Mouse (Mus musculus): ENCODE measurements around the gene Gm42372. TPM values are rescaled to one million over a fixed set of nuclear protein-coding genes. Genes with fewer than 3 reads are reported as not detected.

Gene Gm42372
- polyA plus RNA-seq, 1 experiment: not detected

DNA sequence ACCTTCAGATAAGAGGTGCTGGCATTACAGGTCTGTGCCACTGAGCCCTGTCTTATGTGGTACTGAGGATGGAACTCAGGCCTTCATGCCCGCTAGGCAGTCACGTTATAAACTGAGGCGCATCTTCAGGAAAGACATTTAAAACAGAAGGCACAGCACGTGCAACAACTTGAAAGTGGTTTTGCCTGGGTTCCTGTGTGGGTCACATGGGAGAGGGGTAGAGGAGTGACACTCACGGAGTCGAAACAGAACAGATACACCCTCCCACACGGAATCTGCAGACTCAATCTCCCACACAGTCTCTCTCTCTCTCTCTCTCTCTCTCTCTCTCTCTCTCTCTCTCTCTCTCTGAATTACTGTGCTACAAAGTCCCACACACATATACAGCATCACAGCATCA is 47.4 kb downstream of the Gm42372 start:
- DNase-seq (ENCODE audit: low spot score): no peak

Other genes with a start within 250 kb of the Gm42372 start
- gene Ap2s1, start 244.7 kb upstream of the Gm42372 start, polyA plus RNA-seq (2012; rRNA removed): 190 and 236 TPM in 2 replicates
- gene Slc1a5, start 201.7 kb upstream of the Gm42372 start, polyA plus RNA-seq (2012; rRNA removed): 213 and 249 TPM in 2 replicates
- 78.6 and 101 TPM in 2 replicates for gene Strn4, start 167.2 kb upstream of the Gm42372 start, polyA plus RNA-seq (2012; rRNA removed)
- gene Fkrp, start 166.4 kb upstream of the Gm42372 start, polyA plus RNA-seq (2012; rRNA removed): 17.2 and 21.3 TPM in 2 replicates
- 19.2 and 24.4 TPM in 2 replicates for gene Prkd2, start 140.2 kb upstream of the Gm42372 start, polyA plus RNA-seq (2012; rRNA removed)
- 61.5 and 82.9 TPM in 2 replicates for gene Dact3, start 107.8 kb upstream of the Gm42372 start, polyA plus RNA-seq (2012; rRNA removed)
- gene Gng8, start 91.3 kb upstream of the Gm42372 start, polyA plus RNA-seq (2012; rRNA removed): 26.7 and 27.5 TPM in 2 replicates
- 3.9 and 5.1 TPM in 2 replicates for gene Ptgir, start 76.6 kb upstream of the Gm42372 start, polyA plus RNA-seq (2012; rRNA removed)
- gene Calm3, start 59.0 kb upstream of the Gm42372 start, polyA plus RNA-seq (2012; rRNA removed): 182 and 223 TPM in 2 replicates
- gene Pnmal2, start 38.4 kb upstream of the Gm42372 start, polyA plus RNA-seq (2012; rRNA removed): 0.83 and 1.4 TPM in 2 replicates
- gene Pnmal1, start 23.4 kb upstream of the Gm42372 start, polyA plus RNA-seq (2012; rRNA removed): 0.03 TPM in 2 replicates
- gene Ccdc8, start 9.6 kb downstream of the Gm42372 start, polyA plus RNA-seq (2012; rRNA removed): 9.5 and 9.6 TPM in 2 replicates
- gene Ppp5c, start 44.8 kb downstream of the Gm42372 start, polyA plus RNA-seq (2012; rRNA removed): 104 and 116 TPM in 2 replicates
- 1.5 and 4.1 TPM in 2 replicates for gene Hif3a, start 79.3 kb downstream of the Gm42372 start, polyA plus RNA-seq (2012; rRNA removed)
- gene Psg16, start 91.0 kb downstream of the Gm42372 start, polyA plus RNA-seq (2012; rRNA removed): 0.08 and 0.18 TPM in 2 replicates
- gene Ceacam3, start 167.2 kb downstream of the Gm42372 start, polyA plus RNA-seq (2012; rRNA removed): 0.01 TPM in 1 of 2 replicates, not detected in the other
- gene Psg29, start 220.4 kb downstream of the Gm42372 start, polyA plus RNA-seq (2012; rRNA removed): not detected in 2 replicates